Mouse (Mus musculus): ENCODE results near the gene Id1. TPM values are rescaled to one million over a fixed set of nuclear protein-coding genes. Genes with fewer than 3 reads are reported as not detected.
A peak's percentile ranks its signal among the peaks of the same experiment; 100 is the strongest.

Id1 gene
- polyA plus RNA-seq, 1 experiment, result 67.7 TPM

GRCm38 (mm10) chr2:152764172-152765044 is 28.4 kb downstream of the Id1 start:
- H3K4me1 ChIP-seq (ENCODE audit: control insufficient read depth, insufficient read depth, low read length), result 0 out of 2 replicates have a peak, but pooled peaks cover 3% of the 10 kb centered on the region
- H3K4me3 ChIP-seq (ENCODE audit: insufficient read depth, low read length), result no peak overlapping the region
- no peak overlapping the region for H3K27ac ChIP-seq (ENCODE audit: insufficient read depth, low read length)
- TF ChIP-seq CTCF (IDR thresholded peaks at IDR 0.05; ENCODE audit: borderline replicate concordance, insufficient read depth, low read length) (no peak), POLR2A (IDR thresholded peaks at IDR 0.05; ENCODE audit: low read depth, low read length) (no peak)

DNA sequence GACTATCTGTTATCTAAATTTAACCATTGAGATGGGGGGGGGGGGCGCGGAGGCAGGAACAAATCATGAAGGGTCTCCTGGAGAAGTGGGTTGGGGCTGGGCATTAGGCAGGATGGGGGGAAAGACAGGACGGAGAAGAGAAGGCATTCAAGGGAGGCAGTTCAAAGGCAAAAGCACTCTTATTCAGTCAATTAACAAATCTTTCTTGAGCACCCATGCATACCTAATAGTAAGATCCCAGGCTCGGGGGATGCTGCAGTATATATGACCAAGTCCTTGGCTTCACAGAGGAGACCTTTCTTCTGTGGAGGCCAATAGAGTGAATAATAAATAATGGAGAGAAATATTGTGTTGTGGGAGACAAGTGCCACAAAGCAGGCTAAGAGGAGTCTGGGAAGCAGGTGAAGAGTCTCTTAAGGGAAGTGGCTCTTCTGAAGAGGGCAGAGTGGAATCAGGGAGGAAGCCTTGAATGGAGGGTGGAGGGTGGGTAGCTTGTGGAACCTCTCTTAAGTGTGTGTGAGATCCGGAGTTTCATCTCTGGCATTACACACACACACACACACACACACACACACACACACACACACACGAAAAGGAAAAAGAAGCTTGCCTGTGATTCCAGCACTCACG is 29.1 kb downstream of the Id1 start:
- TF ChIP-seq POLR2A (IDR thresholded peaks at IDR 0.05; ENCODE audit: low read depth, low read length) (no peak), CTCF (IDR thresholded peaks at IDR 0.05; ENCODE audit: borderline replicate concordance, insufficient read depth, low read length) (no peak)
- Histone ChIP-seq H3K27ac (ENCODE audit: insufficient read depth, low read length) (no peak overlapping the region), H3K4me1 (ENCODE audit: control insufficient read depth, insufficient read depth, low read length) (0 out of 2 replicates have a peak, but pooled peaks cover 3% of the 10 kb centered on the region), H3K4me3 (ENCODE audit: insufficient read depth, low read length) (no peak overlapping the region)

GRCm38 (mm10) chr2:152766387-152767123 is 30.5 kb downstream of the Id1 start:
- Histone ChIP-seq H3K4me1 (ENCODE audit: control insufficient read depth, insufficient read depth, low read length) (0 out of 2 replicates have a peak, but pooled peaks cover 3% of the 10 kb centered on the region), H3K4me3 (ENCODE audit: insufficient read depth, low read length) (no peak overlapping the region), H3K27ac (ENCODE audit: insufficient read depth, low read length) (no peak overlapping the region)
- TF ChIP-seq CTCF (IDR thresholded peaks at IDR 0.05; ENCODE audit: borderline replicate concordance, insufficient read depth, low read length) (peak; percentile 93), POLR2A (IDR thresholded peaks at IDR 0.05; ENCODE audit: low read depth, low read length) (no peak)

DNA sequence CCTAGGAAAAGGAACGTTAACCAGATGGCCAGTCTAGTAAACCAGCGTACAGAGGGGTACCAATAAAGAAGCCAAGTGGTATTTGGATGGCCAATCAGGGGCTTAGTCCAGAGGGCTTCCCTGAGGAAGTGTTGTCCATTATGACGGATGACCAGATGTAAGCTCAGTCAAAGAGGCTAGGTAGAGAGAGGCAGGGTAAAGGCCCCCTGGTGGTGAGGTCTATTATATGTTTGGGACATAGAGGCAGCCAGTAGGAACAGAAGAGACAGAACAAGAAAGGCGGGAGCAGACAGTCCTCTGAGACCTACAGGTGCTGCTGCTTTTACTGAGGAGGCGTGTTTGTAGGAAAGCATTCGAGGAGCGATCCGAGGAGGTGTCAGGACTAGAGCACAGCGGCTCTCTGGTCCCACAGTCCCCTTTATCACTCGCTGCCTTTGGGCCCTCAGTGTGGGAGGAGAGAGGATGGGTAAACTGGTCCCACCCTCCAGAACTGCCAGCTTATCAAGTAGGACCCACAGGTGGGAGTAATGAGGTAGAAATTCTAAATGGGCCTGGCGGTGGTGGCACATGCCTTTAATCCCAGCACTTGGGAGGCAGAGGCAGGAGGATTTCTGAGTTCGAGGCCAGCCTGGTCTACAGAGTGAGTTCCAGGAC is 31.7 kb downstream of the Id1 start:
- TF ChIP-seq POLR2A (IDR thresholded peaks at IDR 0.05; ENCODE audit: low read depth, low read length), result no peak
- H3K4me1 ChIP-seq (ENCODE audit: control insufficient read depth, insufficient read depth, low read length), result 0 out of 2 replicates have a peak, but pooled peaks cover 3% of the 10 kb centered on the region
- H3K27ac ChIP-seq (ENCODE audit: insufficient read depth, low read length), result no peak overlapping the region
- H3K4me3 ChIP-seq (ENCODE audit: insufficient read depth, low read length), result no peak overlapping the region

GRCm38 (mm10) chr2:152769677-152770076 is 33.6 kb downstream of the Id1 start:
- Histone ChIP-seq H3K4me3 (ENCODE audit: insufficient read depth, low read length) (no peak overlapping the region), H3K4me1 (ENCODE audit: control insufficient read depth, insufficient read depth, low read length) (0 out of 2 replicates have a peak, but pooled peaks cover 3% of the 10 kb centered on the region), H3K27ac (ENCODE audit: insufficient read depth, low read length) (no peak overlapping the region)
- TF ChIP-seq CTCF (IDR thresholded peaks at IDR 0.05; ENCODE audit: borderline replicate concordance, insufficient read depth, low read length) (no peak), POLR2A (IDR thresholded peaks at IDR 0.05; ENCODE audit: low read depth, low read length) (no peak)

GRCm38 (mm10) chr2:152771571-152771970 is 35.5 kb downstream of the Id1 start:
- no peak for TF ChIP-seq CTCF (IDR thresholded peaks at IDR 0.05; ENCODE audit: borderline replicate concordance, insufficient read depth, low read length)
- no peak for TF ChIP-seq POLR2A (IDR thresholded peaks at IDR 0.05; ENCODE audit: low read depth, low read length)
- H3K4me1 ChIP-seq (ENCODE audit: control insufficient read depth, insufficient read depth, low read length), result no peaks in the 10 kb centered on the region
- H3K27ac ChIP-seq (ENCODE audit: insufficient read depth, low read length), result no peak overlapping the region
- no peak overlapping the region for H3K4me3 ChIP-seq (ENCODE audit: insufficient read depth, low read length)

DNA sequence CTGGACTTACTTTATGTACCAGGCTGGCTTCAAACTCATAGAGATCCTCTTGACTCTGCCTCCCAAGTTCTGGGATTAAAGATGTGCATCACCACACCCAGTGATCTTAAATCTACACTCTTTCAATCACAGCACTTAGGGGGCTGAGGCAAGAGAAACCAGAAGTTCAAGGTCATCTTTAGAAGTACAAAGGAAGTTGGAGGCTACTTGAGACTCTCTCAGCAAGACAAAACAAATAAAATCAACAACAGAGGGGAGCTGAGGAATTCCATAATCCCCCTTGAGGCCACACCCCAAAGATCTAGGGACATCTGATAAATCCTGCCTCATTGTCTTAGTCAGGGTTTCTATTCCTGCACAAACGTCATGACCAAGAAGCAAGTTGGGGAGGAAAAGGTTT is 36.2 kb downstream of the Id1 start:
- TF ChIP-seq CTCF (IDR thresholded peaks at IDR 0.05; ENCODE audit: borderline replicate concordance, insufficient read depth, low read length) (no peak), POLR2A (IDR thresholded peaks at IDR 0.05; ENCODE audit: low read depth, low read length) (no peak)
- no peak overlapping the region for H3K27ac ChIP-seq (ENCODE audit: insufficient read depth, low read length)
- H3K4me3 ChIP-seq (ENCODE audit: insufficient read depth, low read length), result no peak overlapping the region
- H3K4me1 ChIP-seq (ENCODE audit: control insufficient read depth, insufficient read depth, low read length), result no peaks in the 10 kb centered on the region

DNA sequence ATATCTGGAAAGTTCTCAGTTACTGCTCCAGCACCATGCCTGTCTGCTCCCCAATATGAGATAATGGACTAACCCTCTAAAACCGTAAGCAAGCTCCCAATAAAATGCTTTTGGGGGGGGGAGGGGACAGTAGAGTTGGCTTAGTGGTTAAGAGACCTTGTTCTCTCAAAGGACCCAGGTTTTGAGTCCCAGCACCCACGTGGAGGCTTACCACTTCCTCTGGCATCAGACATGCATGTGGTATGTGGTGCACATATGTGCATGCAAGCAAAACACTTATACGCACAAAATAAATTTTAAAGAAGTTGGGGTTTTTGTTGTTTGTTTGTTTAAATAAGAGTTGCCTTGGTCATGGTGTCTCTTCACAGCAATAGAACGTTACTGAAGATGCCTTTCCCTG is 39.3 kb downstream of the Id1 start:
- no peak overlapping the region for H3K4me3 ChIP-seq (ENCODE audit: insufficient read depth, low read length)
- H3K27ac ChIP-seq (ENCODE audit: insufficient read depth, low read length), result peak overlapping the region; percentile 9; the same call in 1 of the 2 replicates
- TF ChIP-seq CTCF (IDR thresholded peaks at IDR 0.05; ENCODE audit: borderline replicate concordance, insufficient read depth, low read length), result no peak
- TF ChIP-seq POLR2A (IDR thresholded peaks at IDR 0.05; ENCODE audit: low read depth, low read length), result no peak
- H3K4me1 ChIP-seq (ENCODE audit: control insufficient read depth, insufficient read depth, low read length), result no peaks in the 10 kb centered on the region

DNA sequence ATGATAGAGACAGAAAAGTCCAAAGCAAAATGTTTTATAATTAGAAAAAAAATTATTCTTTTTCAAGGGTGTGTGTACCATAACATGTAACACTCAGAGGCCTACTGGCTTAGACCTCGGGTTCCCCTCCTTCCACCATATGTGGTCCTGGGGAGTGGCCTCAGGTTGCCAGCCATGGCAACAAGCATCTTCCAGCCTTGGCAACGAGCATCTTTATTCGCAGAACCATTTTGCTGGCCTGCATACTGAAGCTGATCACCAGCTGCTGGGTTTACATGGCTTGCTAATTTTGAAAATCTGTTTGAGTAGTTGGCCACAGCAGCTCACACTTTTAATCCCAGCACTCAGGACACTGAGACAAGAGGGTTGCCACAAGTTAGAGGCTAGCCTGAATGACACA is 40.0 kb downstream of the Id1 start:
- no peak overlapping the region for H3K4me3 ChIP-seq (ENCODE audit: insufficient read depth, low read length)
- H3K27ac ChIP-seq (ENCODE audit: insufficient read depth, low read length), result 0 out of 2 replicates have a peak overlapping the region, but pooled peaks have one; percentile 18

More for the DNA sequence above, 40.0 kb downstream of the Id1 start:
- TF ChIP-seq CTCF (IDR thresholded peaks at IDR 0.05; ENCODE audit: borderline replicate concordance, insufficient read depth, low read length) (no peak), POLR2A (IDR thresholded peaks at IDR 0.05; ENCODE audit: low read depth, low read length) (no peak)
- no peaks in the 10 kb centered on the region for H3K4me1 ChIP-seq (ENCODE audit: control insufficient read depth, insufficient read depth, low read length)

Data from embryonic fibroblast, embryonic 13.5 days (primary cell).